Mouse (Mus musculus): ENCODE results near the gene Hist1h3b. TPM values are rescaled to one million over a fixed set of nuclear protein-coding genes. Genes with fewer than 3 reads are reported as not detected.
"Not testable (repeated sequence)": the region's sequence is repeated elsewhere in the genome, so short reads cannot be mapped to it uniquely, and the experiment has no call there.

Hist1h3b gene
- total and polyA plus RNA-seq, 2 experiments from 2014 or later = 3.3 to 800 TPM

DNA sequence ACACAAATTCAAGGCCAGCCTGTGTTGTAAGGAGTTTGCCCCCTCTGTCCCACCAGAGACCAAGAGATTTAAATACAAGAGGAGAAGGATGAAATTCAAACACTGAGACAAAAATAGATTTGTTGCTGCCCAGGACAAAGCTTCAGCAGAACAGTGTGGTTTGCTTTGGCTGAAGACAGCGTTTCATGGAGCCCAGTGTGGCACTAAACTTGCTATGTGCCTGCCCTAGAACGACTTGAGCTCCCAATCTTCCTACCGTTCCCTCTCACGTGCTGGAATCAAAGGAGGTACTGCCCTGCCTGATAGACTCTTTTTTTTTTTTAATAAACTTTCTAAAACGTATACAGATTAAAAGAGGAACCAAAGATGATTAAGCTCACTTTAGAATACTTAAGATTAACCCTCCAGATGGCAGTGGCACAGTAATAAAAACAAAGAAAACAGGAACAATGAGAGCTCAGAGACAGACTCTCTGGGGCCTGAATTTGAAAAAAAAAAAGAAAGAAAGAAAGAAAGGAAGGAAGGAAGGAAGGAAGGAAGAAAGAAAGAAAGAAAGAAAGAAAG is 16.8 kb downstream of the Hist1h3b start:
- Histone ChIP-seq H3K27me3 (ENCODE audit: control insufficient read depth, insufficient read depth, low read length) (no peaks in the 10 kb centered on the region), H3K9ac (replicated peaks; ENCODE audit: low read depth, low read length) (no peak overlapping the region), H3K9me3 (replicated peaks; ENCODE audit: control insufficient read depth, low read length) (no peaks in the 10 kb centered on the region), H3K4me2 (ENCODE audit: low read depth, low read length) (no peak overlapping the region), H3K4me3 (ENCODE audit: low read depth, low read length) (no peak overlapping the region), H3K36me3 (replicated peaks; ENCODE audit: control insufficient read depth, insufficient read depth, low read length) (no peaks in the 10 kb centered on the region), H3K27ac (ENCODE audit: low read depth) (no peak overlapping the region), H3K4me1 (ENCODE audit: control insufficient read depth, insufficient read depth) (peaks cover 8% of the 10 kb centered on the region)
- WGBS = 32% methylated on average over 5 of the region's 5 CpGs
- DNase-seq (ENCODE audit: low spot score) (no peak), ATAC-seq (ENCODE audit: insufficient read depth, low read depth) (no peak)
- no peak for TF ChIP-seq EP300 (IDR thresholded peaks at IDR 0.05; ENCODE audit: low read depth)
- TF ChIP-seq CTCF (IDR thresholded peaks at IDR 0.05; ENCODE audit: low read depth) = no peak

GRCm38 (mm10) chr13:23769613-23770012 is 17.5 kb downstream of the Hist1h3b start, which contains the start of gene Trim38:
Trim38 (plus strand) TSS chr13:23769913.
- not testable (repeated sequence) for H3K4me1 ChIP-seq (ENCODE audit: control insufficient read depth, insufficient read depth); H3K27ac ChIP-seq (ENCODE audit: low read depth); H3K9ac ChIP-seq (replicated peaks; ENCODE audit: low read depth, low read length); H3K9me3 ChIP-seq (replicated peaks; ENCODE audit: control insufficient read depth, low read length); H3K36me3 ChIP-seq (replicated peaks; ENCODE audit: control insufficient read depth, insufficient read depth, low read length); H3K4me3 ChIP-seq (ENCODE audit: low read depth, low read length); DNase-seq (ENCODE audit: low spot score); H3K4me2 ChIP-seq (ENCODE audit: low read depth, low read length); ATAC-seq (ENCODE audit: insufficient read depth, low read depth); H3K27me3 ChIP-seq (ENCODE audit: control insufficient read depth, insufficient read depth, low read length)
- 81% methylated on average over 2 of the region's 2 CpGs for WGBS

GRCm38 (mm10) chr13:23772561-23773313 is 20.7 kb downstream of the Hist1h3b start:
- H3K4me3 ChIP-seq (ENCODE audit: low read depth, low read length) = peak overlapping the region; percentile 6; the same call in 1 of the 2 replicates
- H3K9ac ChIP-seq (replicated peaks; ENCODE audit: low read depth, low read length) = no peak overlapping the region
- H3K27ac ChIP-seq (ENCODE audit: low read depth) = no peak overlapping the region
- no peaks in the 10 kb centered on the region for H3K9me3 ChIP-seq (replicated peaks; ENCODE audit: control insufficient read depth, low read length)
- ATAC-seq (ENCODE audit: insufficient read depth, low read depth) (peak; percentile 92), DNase-seq (ENCODE audit: low spot score) (no peak)
- no peak for TF ChIP-seq EP300 (IDR thresholded peaks at IDR 0.05; ENCODE audit: low read depth)
- TF ChIP-seq CTCF (IDR thresholded peaks at IDR 0.05; ENCODE audit: low read depth) = no peak
- H3K4me1 ChIP-seq (ENCODE audit: control insufficient read depth, insufficient read depth) = no peaks in the 10 kb centered on the region
- no peaks in the 10 kb centered on the region for H3K27me3 ChIP-seq (ENCODE audit: control insufficient read depth, insufficient read depth, low read length)
- no peaks in the 10 kb centered on the region for H3K36me3 ChIP-seq (replicated peaks; ENCODE audit: control insufficient read depth, insufficient read depth, low read length)
- 17% methylated on average over 21 of the region's 21 CpGs for WGBS
- H3K4me2 ChIP-seq (ENCODE audit: low read depth, low read length) = peak overlapping the region; percentile 43

GRCm38 (mm10) chr13:23778339-23778738 is 26.3 kb downstream of the Hist1h3b start:
- no peak overlapping the region for H3K27ac ChIP-seq (ENCODE audit: low read depth)
- DNase-seq (ENCODE audit: low spot score) (no peak), ATAC-seq (ENCODE audit: insufficient read depth, low read depth) (no peak)
- H3K4me2 ChIP-seq (ENCODE audit: low read depth, low read length) = no peak overlapping the region
- H3K27me3 ChIP-seq (ENCODE audit: control insufficient read depth, insufficient read depth, low read length) = no peaks in the 10 kb centered on the region
- H3K4me1 ChIP-seq (ENCODE audit: control insufficient read depth, insufficient read depth) = no peaks in the 10 kb centered on the region
- no peak overlapping the region for H3K9ac ChIP-seq (replicated peaks; ENCODE audit: low read depth, low read length)
- H3K36me3 ChIP-seq (replicated peaks; ENCODE audit: control insufficient read depth, insufficient read depth, low read length) = no peaks in the 10 kb centered on the region
- 86% methylated on average over 7 of the region's 7 CpGs for WGBS
- TF ChIP-seq EP300 (IDR thresholded peaks at IDR 0.05; ENCODE audit: low read depth) = no peak
- TF ChIP-seq CTCF (IDR thresholded peaks at IDR 0.05; ENCODE audit: low read depth) = no peak
- H3K9me3 ChIP-seq (replicated peaks; ENCODE audit: control insufficient read depth, low read length) = no peaks in the 10 kb centered on the region
- no peak overlapping the region for H3K4me3 ChIP-seq (ENCODE audit: low read depth, low read length)

- no peak for DNase-seq (ENCODE audit: low spot score)
- 54% methylated on average over 4 of the region's 4 CpGs for WGBS
- Histone ChIP-seq H3K27ac (ENCODE audit: low read depth) (no peak overlapping the region), H3K36me3 (replicated peaks; ENCODE audit: control insufficient read depth, insufficient read depth, low read length) (no peaks in the 10 kb centered on the region), H3K9ac (replicated peaks; ENCODE audit: low read depth, low read length) (no peak overlapping the region), H3K4me1 (ENCODE audit: control insufficient read depth, insufficient read depth) (no peaks in the 10 kb centered on the region), H3K9me3 (replicated peaks; ENCODE audit: control insufficient read depth, low read length) (no peaks in the 10 kb centered on the region), H3K4me2 (ENCODE audit: low read depth, low read length) (no peak overlapping the region), H3K4me3 (ENCODE audit: low read depth, low read length) (no peak overlapping the region), H3K27me3 (ENCODE audit: control insufficient read depth, insufficient read depth, low read length) (no peaks in the 10 kb centered on the region)
- ATAC-seq (ENCODE audit: insufficient read depth, low read depth) = no peak
- no peak for TF ChIP-seq EP300 (IDR thresholded peaks at IDR 0.05; ENCODE audit: low read depth)
- no peak for TF ChIP-seq CTCF (IDR thresholded peaks at IDR 0.05; ENCODE audit: low read depth)
Observed at GRCm38 (mm10) chr13:23779025-23779424, 27.0 kb downstream of the Hist1h3b start.
